Mouse (Mus musculus): ENCODE results near the gene Zfyve28. TPM values are rescaled to one million over a fixed set of nuclear protein-coding genes. Genes with fewer than 3 reads are reported as not detected.

Gene Zfyve28
- total and polyA plus RNA-seq, 3 experiments: 0.65 to 1.3 (median 0.75) TPM

GRCm38 (mm10) chr5:34284156-34284750, 4.0 kb downstream of the Zfyve28 start:
- TF ChIP-seq EP300 (IDR thresholded peaks at IDR 0.05; ENCODE audit: insufficient read depth, low read depth, low read length) (no peak), POLR2A (IDR thresholded peaks at IDR 0.05; ENCODE audit: insufficient read depth, low read depth, low read length) (no peak), CTCF (IDR thresholded peaks at IDR 0.05) (no peak)
- H3K4me3 ChIP-seq: no peak overlapping the region
- no peak for DNase-seq
- no peak overlapping the region for H3K9ac ChIP-seq (ENCODE audit: low read depth, low read length)
- no peak overlapping the region for H3K27ac ChIP-seq
- no peaks in the 10 kb centered on the region for H3K36me3 ChIP-seq (ENCODE audit: control insufficient read depth, insufficient read depth, low read length)
- peaks cover 5% of the 10 kb centered on the region for H3K4me1 ChIP-seq (ENCODE audit: control insufficient read depth, insufficient read depth, low read length)
- H3K27me3 ChIP-seq (ENCODE audit: control insufficient read depth, insufficient read depth, low read length): peaks cover 15% of the 10 kb centered on the region
- WGBS: 78% methylated on average over 3 of the region's 3 CpGs
- no peaks in the 10 kb centered on the region for H3K79me2 ChIP-seq (replicated peaks; ENCODE audit: control insufficient read depth, insufficient read depth, low read length)
- intact Hi-C loops (cut with DNase I): no loop called here

DNA sequence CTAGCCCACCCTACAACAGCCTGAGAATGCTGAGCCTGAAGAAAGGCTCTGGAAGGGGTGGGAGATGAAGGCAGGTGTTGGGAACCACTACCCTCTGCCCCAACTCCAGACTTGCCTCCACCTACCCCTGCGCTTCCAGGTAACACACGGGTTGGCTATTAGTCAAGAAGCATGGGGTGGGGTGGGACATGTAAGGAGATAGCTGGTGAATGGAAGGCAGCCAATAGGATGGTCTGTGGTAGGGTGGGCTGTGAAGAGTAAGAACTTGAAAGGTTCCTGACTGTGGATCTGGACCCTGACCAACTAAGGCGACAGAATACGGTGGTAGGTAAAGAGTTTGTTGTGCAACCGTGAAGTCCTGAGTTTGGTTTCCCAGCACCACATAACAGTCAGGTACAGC, 4.9 kb downstream of the Zfyve28 start:
- H3K36me3 ChIP-seq (ENCODE audit: control insufficient read depth, insufficient read depth, low read length): no peaks in the 10 kb centered on the region
- no peaks in the 10 kb centered on the region for H3K79me2 ChIP-seq (replicated peaks; ENCODE audit: control insufficient read depth, insufficient read depth, low read length)
- peaks cover 12% of the 10 kb centered on the region for H3K27me3 ChIP-seq (ENCODE audit: control insufficient read depth, insufficient read depth, low read length)
- H3K27ac ChIP-seq: no peak overlapping the region
- H3K4me1 ChIP-seq (ENCODE audit: control insufficient read depth, insufficient read depth, low read length): peaks cover 5% of the 10 kb centered on the region
- DNase-seq: no peak
- 93% methylated on average over 5 of the region's 5 CpGs for WGBS
- no peak overlapping the region for H3K9ac ChIP-seq (ENCODE audit: low read depth, low read length)
- intact Hi-C loops (cut with DNase I): no loop called here
- no peak overlapping the region for H3K4me3 ChIP-seq
- TF ChIP-seq EP300 (IDR thresholded peaks at IDR 0.05; ENCODE audit: insufficient read depth, low read depth, low read length) (no peak), POLR2A (IDR thresholded peaks at IDR 0.05; ENCODE audit: insufficient read depth, low read depth, low read length) (no peak), CTCF (IDR thresholded peaks at IDR 0.05) (no peak)

DNA sequence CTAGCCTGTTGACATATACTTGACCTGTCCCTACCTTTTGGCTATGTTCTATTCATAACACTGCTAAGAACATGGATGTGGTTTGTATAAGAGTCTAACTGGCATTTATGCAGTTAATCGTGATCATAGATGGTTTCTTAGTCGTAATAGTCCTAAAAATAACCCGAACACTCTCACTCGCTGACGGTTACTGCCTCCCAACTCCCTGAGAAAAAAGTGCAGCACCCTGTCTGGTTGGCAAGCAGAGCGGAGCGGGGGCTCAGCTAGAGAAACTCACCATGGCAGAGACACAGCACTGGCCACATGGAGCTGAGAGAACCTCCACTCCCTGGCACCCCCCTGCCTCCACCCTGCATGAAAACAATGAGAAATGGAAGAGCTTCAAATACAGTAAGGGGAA, 7.3 kb downstream of the Zfyve28 start:
- intact Hi-C loops (cut with DNase I): no loop called here

GRCm38 (mm10) chr5:34279214-34279613, 9.0 kb downstream of the Zfyve28 start:
- H3K36me3 ChIP-seq (ENCODE audit: control insufficient read depth, insufficient read depth, low read length): no peaks in the 10 kb centered on the region
- intact Hi-C loops (cut with DNase I): no loop called here
- TF ChIP-seq CTCF (IDR thresholded peaks at IDR 0.05) (no peak), POLR2A (IDR thresholded peaks at IDR 0.05; ENCODE audit: insufficient read depth, low read depth, low read length) (no peak), EP300 (IDR thresholded peaks at IDR 0.05; ENCODE audit: insufficient read depth, low read depth, low read length) (no peak)
- H3K27me3 ChIP-seq (ENCODE audit: control insufficient read depth, insufficient read depth, low read length): no peaks in the 10 kb centered on the region
- no peak overlapping the region for H3K27ac ChIP-seq
- no peak overlapping the region for H3K9ac ChIP-seq (ENCODE audit: low read depth, low read length)
- peaks cover 4% of the 10 kb centered on the region; the same call in 1 of the 2 replicates for H3K4me1 ChIP-seq (ENCODE audit: control insufficient read depth, insufficient read depth, low read length)
- 83% methylated on average over 9 of the region's 9 CpGs for WGBS
- H3K4me3 ChIP-seq: no peak overlapping the region
- H3K79me2 ChIP-seq (replicated peaks; ENCODE audit: control insufficient read depth, insufficient read depth, low read length): no peaks in the 10 kb centered on the region
- no peak for DNase-seq

More for the DNA sequence above, 7.3 kb downstream of the Zfyve28 start:
- no peak for TF ChIP-seq EP300 (IDR thresholded peaks at IDR 0.05; ENCODE audit: insufficient read depth, low read depth, low read length)
- no peak for TF ChIP-seq CTCF (IDR thresholded peaks at IDR 0.05)
- Histone ChIP-seq H3K9ac (ENCODE audit: low read depth, low read length) (no peak overlapping the region), H3K4me1 (ENCODE audit: control insufficient read depth, insufficient read depth, low read length) (peaks cover 3% of the 10 kb centered on the region; the same call in 1 of the 2 replicates), H3K27ac (no peak overlapping the region), H3K27me3 (ENCODE audit: control insufficient read depth, insufficient read depth, low read length) (no peaks in the 10 kb centered on the region), H3K4me3 (no peak overlapping the region), H3K79me2 (replicated peaks; ENCODE audit: control insufficient read depth, insufficient read depth, low read length) (no peaks in the 10 kb centered on the region), H3K36me3 (ENCODE audit: control insufficient read depth, insufficient read depth, low read length) (no peaks in the 10 kb centered on the region)
- no peak for DNase-seq
- WGBS: 21% methylated on average over 7 of the region's 7 CpGs

DNA sequence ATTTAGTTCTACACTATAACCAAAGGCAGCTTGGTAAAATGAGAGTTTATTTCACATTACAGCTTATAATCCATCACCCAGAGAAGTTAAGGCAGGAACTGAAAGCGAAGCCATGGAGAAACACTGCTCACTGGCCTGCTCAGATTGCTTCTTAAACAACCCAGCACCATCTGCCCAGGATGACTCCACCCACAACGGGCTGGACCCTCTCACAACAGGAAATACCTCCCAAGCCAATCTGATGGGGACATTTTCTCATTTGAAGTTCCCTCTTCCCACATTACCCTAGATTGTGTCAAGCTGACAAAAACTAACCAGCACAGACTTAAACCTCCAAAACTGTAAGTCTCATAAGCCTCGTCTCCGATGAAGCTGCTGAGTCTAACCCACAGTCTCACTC, 10.2 kb downstream of the Zfyve28 start:
- 73% methylated on average over 4 of the region's 4 CpGs for whole genome bisulfite sequencing
- no peak for DNase-seq
- H3K9ac ChIP-seq (ENCODE audit: low read depth, low read length): no peak overlapping the region
- H3K36me3 ChIP-seq (ENCODE audit: control insufficient read depth, insufficient read depth, low read length): no peaks in the 10 kb centered on the region
- peaks cover 4% of the 10 kb centered on the region; the same call in 1 of the 2 replicates for H3K4me1 ChIP-seq (ENCODE audit: control insufficient read depth, insufficient read depth, low read length)
- no peaks in the 10 kb centered on the region for H3K79me2 ChIP-seq (replicated peaks; ENCODE audit: control insufficient read depth, insufficient read depth, low read length)
- intact Hi-C loops (cut with DNase I): no loop called here
- H3K27ac ChIP-seq: no peak overlapping the region
- H3K4me3 ChIP-seq: no peak overlapping the region
- TF ChIP-seq EP300 (IDR thresholded peaks at IDR 0.05; ENCODE audit: insufficient read depth, low read depth, low read length): no peak
- no peak for TF ChIP-seq CTCF (IDR thresholded peaks at IDR 0.05)
- no peak for TF ChIP-seq POLR2A (IDR thresholded peaks at IDR 0.05; ENCODE audit: insufficient read depth, low read depth, low read length)
- H3K27me3 ChIP-seq (ENCODE audit: control insufficient read depth, insufficient read depth, low read length): no peaks in the 10 kb centered on the region

DNA sequence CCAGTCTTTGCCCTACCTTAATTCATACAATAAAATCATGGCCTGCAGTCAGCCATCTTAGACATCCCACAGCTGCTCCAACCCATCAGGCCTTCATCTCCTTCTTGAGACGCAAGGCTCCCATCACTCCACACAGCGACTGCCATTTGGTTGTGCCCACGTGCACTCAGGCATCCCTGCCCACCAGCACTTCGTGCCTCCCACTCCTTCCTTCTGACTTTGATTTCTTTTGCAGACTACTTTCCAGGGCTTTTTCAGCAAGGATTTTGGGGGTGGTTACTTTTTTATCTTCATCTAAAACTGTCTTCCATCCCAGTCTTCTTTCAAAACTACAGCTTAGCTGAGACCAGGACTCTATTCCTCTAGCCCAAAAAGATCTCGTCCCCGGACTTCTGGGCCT, 11.5 kb downstream of the Zfyve28 start:
- WGBS: 71% methylated on average over 6 of the region's 6 CpGs
- no peak for DNase-seq
- H3K36me3 ChIP-seq (ENCODE audit: control insufficient read depth, insufficient read depth, low read length): no peaks in the 10 kb centered on the region
- H3K4me1 ChIP-seq (ENCODE audit: control insufficient read depth, insufficient read depth, low read length): peaks cover 4% of the 10 kb centered on the region; the same call in 1 of the 2 replicates
- no peaks in the 10 kb centered on the region for H3K79me2 ChIP-seq (replicated peaks; ENCODE audit: control insufficient read depth, insufficient read depth, low read length)
- no peaks in the 10 kb centered on the region for H3K27me3 ChIP-seq (ENCODE audit: control insufficient read depth, insufficient read depth, low read length)
- intact Hi-C loops (cut with DNase I): no loop called here
- H3K4me3 ChIP-seq: no peak overlapping the region
- TF ChIP-seq EP300 (IDR thresholded peaks at IDR 0.05; ENCODE audit: insufficient read depth, low read depth, low read length) (no peak), CTCF (IDR thresholded peaks at IDR 0.05) (no peak), POLR2A (IDR thresholded peaks at IDR 0.05; ENCODE audit: insufficient read depth, low read depth, low read length) (no peak)
- no peak overlapping the region for H3K27ac ChIP-seq
- H3K9ac ChIP-seq (ENCODE audit: low read depth, low read length): no peak overlapping the region
